Mouse (Mus musculus) Patski (cell line): ENCODE measurements at regions not wholly inside any gene's neighbourhood (a gene's known extent, or its start where the extent isn't known, plus 50 kb on each side); places are given as distances from the start of the nearest gene placed in this dataset.

Experiments used
- ATAC-seq: fragments of 100-300 bp; one replicate; pipeline ENCODE4 v1.8.0; 2021
- CTCF ChIA-PET: fragments of 350-600 bp; sonication (Branson Sonifier 250); formaldehyde crosslinking; loops from one replicate; lab custom pipeline; 2022; ENCODE audit warnings: inconsistent platforms; lab: Charles Lee
- POLR2A ChIA-PET: fragments of 350-600 bp; sonication (Branson Sonifier 250); formaldehyde crosslinking; loops from one replicate; lab custom pipeline; 2022; ENCODE audit warnings: antibody characterized with exemption, inconsistent platforms; lab: Charles Lee
- DNase-seq: peaks from one replicate; pipeline ENCODE4 v3.0.0-alpha.2; 2011; ENCODE audit warnings: low read depth, low spot score
- H3K27me3 ChIP-seq: fragments of 371-371 bp; one replicate; pipeline ENCODE4 v1.5.1; 2021
- CTCF ChIP-seq: fragments of 100-300 bp; IDR thresholded peaks from one replicate; pipeline ENCODE4 v1.5.1; 2021
- in situ Hi-C: fragments of 300-500 bp; cut with MboI; formaldehyde crosslinking; loops from 3 replicates; pipeline ENCODE4 v1.11.1; 2018; ENCODE audit warnings: low pct_unique_long_range_greater_than_20kb, mixed read lengths

GRCm38 (mm10) chr6:18670677-18671076 lies 156.0 kb upstream of the Cttnbp2 start:
- DNase-seq, result no peak
- ChIA-PET POLR2A (no interaction called here), CTCF (no interaction called here)
- peaks cover 17% of the 10 kb centered on the region for H3K27me3 ChIP-seq
- in situ Hi-C loops, result no loop called here
- ATAC-seq, result no peak
- TF ChIP-seq CTCF, result no peak

DNA sequence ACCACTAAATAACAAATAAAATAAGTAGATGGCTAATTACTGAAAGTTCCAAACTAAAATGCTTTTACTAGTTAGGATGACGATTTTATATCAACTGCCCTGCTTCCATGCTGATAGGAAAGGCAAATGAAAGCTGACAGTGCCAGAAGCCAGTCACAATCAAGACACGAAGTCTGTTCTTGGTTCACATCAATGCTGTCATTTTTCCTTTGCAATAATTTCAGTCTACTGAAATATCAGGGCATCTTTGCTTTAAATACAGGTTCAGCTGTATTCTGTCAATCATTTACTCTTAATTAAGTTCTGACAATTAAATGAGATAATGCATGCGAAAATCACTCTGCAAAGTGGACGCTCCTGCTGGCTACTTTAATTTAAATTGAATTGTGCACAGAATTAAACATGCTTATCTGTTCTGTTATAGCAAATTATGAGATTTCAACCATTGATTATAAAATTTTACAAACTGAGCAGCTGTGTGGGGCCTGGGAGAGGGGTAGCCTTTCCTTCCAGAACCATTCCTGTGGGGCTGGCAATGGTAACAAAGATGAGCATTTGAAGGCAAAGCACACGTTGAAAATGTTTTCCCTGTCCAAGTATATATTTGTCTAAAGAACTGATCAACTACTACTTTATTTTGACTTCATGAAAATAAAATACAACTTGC lies 160.1 kb upstream of the Cttnbp2 start:
- TF ChIP-seq CTCF, result no peak
- CTCF ChIA-PET, result no interaction called here
- POLR2A ChIA-PET, result no interaction called here
- no peak for ATAC-seq
- in situ Hi-C loops, result no loop called here
- peaks cover 7% of the 10 kb centered on the region for H3K27me3 ChIP-seq
- no peak for DNase-seq

- in situ Hi-C loops, result no loop called here
- peaks cover 7% of the 10 kb centered on the region for H3K27me3 ChIP-seq
- ATAC-seq (no peak), DNase-seq (no peak)
- ChIA-PET CTCF (no interaction called here), POLR2A (no interaction called here)
- TF ChIP-seq CTCF, result no peak
Observed at GRCm38 (mm10) chr6:18677131-18677530, 162.5 kb upstream of the Cttnbp2 start.

GRCm38 (mm10) chr6:18680712-18681111 lies 166.1 kb upstream of the Cttnbp2 start:
- no peak for ATAC-seq
- no peak for DNase-seq
- H3K27me3 ChIP-seq, result peaks cover 13% of the 10 kb centered on the region
- ChIA-PET CTCF (no interaction called here), POLR2A (no interaction called here)
- TF ChIP-seq CTCF, result no peak
- in situ Hi-C loops, result no loop called here

DNA sequence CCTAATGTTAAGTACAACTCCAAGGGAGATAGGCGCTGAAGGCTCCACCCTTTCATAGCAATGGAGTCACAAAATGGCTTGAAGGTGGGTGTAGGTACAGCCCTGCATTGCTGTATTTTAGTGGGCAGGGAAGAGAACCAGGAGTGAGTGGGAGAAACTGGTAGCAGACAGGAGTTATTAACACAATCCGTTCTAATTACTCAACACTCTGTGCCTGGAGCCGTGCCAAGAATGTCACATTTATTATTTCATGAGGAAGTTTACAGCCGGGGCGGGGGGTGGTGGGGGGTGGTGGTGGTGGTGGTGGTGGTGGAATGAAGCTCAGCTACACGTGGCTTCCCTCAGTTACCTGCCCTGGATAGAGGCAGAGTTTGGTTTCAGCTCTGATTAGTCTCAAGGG lies 166.3 kb upstream of the Lsm8 start:
- ChIA-PET POLR2A (no interaction called here), CTCF (interaction anchor here (1.4 kb wide), 1 partner anchor 10 kb away, joined by 4 read pairs; no protein-coding TSS in a partner anchor)
- TF ChIP-seq CTCF, result no peak
- H3K27me3 ChIP-seq, result peaks cover 16% of the 10 kb centered on the region
- ATAC-seq, result no peak
- in situ Hi-C loops, result no loop called here
- DNase-seq, result no peak

- ChIA-PET POLR2A (no interaction called here), CTCF (interaction anchor here (0.8 kb wide), 1 partner anchor 25 kb away, joined by 3 read pairs; no protein-coding TSS in a partner anchor)
- in situ Hi-C loops, result no loop called here
- H3K27me3 ChIP-seq, result peaks cover 8% of the 10 kb centered on the region
- no peak for DNase-seq
- no peak for ATAC-seq
- TF ChIP-seq CTCF, result no peak
Observed at GRCm38 (mm10) chr6:18688652-18689348, 159.6 kb upstream of the Lsm8 start.

DNA sequence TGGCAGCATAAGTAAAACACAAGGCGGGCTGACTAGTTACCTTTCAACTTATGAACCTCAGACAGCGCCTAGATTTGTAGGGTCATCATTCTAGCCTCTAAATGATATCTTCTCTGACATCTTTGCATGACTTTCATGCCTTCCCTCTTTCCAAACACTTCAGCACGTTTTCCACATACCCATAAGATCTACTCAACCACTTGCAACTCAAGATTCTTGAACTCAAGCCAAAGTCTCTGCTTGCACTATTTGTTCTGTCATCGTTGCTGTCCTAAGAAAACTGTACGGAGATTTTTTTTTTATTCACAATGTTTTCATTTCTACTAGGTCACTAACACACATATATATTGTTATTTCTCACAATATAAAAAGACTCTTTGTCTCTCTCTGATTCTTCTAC lies 150.8 kb upstream of the Lsm8 start:
- TF ChIP-seq CTCF, result no peak
- peaks cover 2% of the 10 kb centered on the region for H3K27me3 ChIP-seq
- POLR2A ChIA-PET, result no interaction called here
- in situ Hi-C loops, result no loop called here
- CTCF ChIA-PET, result interaction anchor here (1.0 kb wide), 1 partner anchor 14 kb away, joined by 3 read pairs; no protein-coding TSS in a partner anchor
- no peak for DNase-seq
- ATAC-seq, result no peak

GRCm38 (mm10) chr6:18698989-18699728 lies 149.2 kb upstream of the Lsm8 start:
- H3K27me3 ChIP-seq, result peaks cover 5% of the 10 kb centered on the region
- POLR2A ChIA-PET, result no interaction called here
- in situ Hi-C loops, result no loop called here
- TF ChIP-seq CTCF, result no peak
- no peak for ATAC-seq
- DNase-seq, result peak; percentile 13
- CTCF ChIA-PET, result interaction anchor here (1.3 kb wide), 1 partner anchor 8 kb away, joined by 3 read pairs; no protein-coding TSS in a partner anchor

DNA sequence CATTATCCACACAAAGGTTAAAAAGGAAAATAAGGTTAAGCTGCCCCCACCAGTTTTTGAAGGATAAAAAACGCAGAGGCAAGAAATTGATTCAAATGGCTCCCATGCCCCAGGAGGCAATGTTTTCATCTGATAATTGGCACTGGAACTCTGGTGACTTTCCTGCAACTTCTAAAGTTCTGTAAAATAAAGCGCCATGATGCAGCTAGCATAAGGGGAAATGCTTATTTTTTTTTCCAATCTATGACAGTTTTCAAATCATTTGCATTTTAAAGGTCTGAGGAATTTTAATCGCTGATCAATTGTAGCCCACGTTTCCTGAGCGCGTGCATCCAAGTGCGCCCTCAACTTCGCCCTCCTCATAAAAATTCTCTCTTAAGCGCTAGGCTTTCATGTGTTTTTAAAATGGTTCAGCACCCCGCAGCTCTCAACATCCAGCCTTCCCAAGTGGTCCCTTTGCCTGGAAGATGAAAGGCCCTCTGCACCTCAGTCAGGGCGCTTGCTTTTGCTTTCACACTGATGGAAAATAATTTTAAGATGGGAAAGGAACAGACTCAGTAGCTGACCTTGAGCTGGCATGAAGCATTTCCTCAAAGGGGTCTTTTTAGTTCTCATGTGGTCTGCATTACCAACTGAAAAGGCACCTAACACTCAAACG lies 148.5 kb upstream of the Lsm8 start:
- CTCF ChIA-PET, result interaction anchor here (0.9 to 1.3 kb wide), 2 partner anchors 9 to 20 kb away, joined by 3 read pairs; no protein-coding TSS in a partner anchor
- no peak for TF ChIP-seq CTCF
- in situ Hi-C loops, result no loop called here
- ATAC-seq (no peak), DNase-seq (no peak)
- peaks cover 5% of the 10 kb centered on the region for H3K27me3 ChIP-seq
- POLR2A ChIA-PET, result no interaction called here

GRCm38 (mm10) chr6:18710763-18711162 lies 137.6 kb upstream of the Lsm8 start:
- ChIA-PET CTCF (interaction anchor here (0.7 to 0.9 kb wide), 2 partner anchors 10 to 14 kb away, joined by 3 read pairs; no protein-coding TSS in a partner anchor), POLR2A (no interaction called here)
- H3K27me3 ChIP-seq, result peaks cover 15% of the 10 kb centered on the region
- DNase-seq (no peak), ATAC-seq (no peak)
- no peak for TF ChIP-seq CTCF
- in situ Hi-C loops, result no loop called here
